10 mouse cellular contexts compared by ENCODE assay signal in the genomic region with DNA sequence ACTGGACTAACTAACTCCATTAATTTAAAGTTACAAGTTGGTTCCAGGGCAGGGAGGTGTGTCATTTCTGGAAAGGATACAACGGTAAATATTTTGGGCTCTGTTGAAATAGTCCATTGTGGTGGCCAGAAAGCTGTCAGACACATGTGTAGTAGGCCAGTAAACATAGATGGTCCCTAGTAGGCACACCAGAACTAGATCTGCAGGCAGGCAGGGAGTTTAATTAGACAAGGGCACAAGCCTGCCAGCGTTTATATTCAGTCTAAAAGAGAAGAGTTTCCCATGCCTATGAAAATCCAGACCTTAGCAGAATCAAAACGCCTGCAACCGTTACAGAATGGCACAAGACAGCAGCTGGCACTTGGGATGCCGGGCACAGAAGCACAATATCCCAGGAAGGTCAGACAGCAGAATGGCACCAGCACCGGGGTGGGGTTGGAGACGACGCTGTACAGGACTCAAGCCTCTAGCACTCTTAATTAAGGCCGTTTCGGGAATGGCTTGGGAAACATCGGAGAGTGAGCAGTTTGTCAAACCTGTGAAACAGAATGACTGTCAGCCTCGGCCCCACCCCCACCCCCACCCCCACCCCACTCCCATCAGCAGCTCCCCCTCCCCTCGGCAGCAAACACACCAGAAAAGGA.
DNase-seq lines count a peak whose midpoint lies in the region; ATAC-seq lines count a peak whose summit lies in the region.
"Had no signal": no experiment of that assay in that cellular context is flagged by ENCODE, and none has a peak within 500 bp of the region (broad histone marks: within the 10 kb centered on the region; RNA-seq: fewer than 3 reads in every experiment).

No protein-coding gene starts in this region.

- no peak overlapping the region for H3K9ac ChIP-seq in heart, embryonic 13.5 days
- no peak overlapping the region for H3K9ac ChIP-seq in embryonic facial prominence, embryonic 12.5 days
- no peak overlapping the region; the same call in 1 of the 2 replicates for H3K9ac ChIP-seq in midbrain, embryonic 13.5 days (replicated peaks)

- no peak for ATAC-seq in heart, embryonic 13.5 days (ENCODE audit: extremely low read depth, insufficient number of reproducible peaks, low FRiP score, low TSS enrichment)
- ATAC-seq in embryonic facial prominence, embryonic 12.5 days (ENCODE audit: insufficient number of reproducible peaks, insufficient read depth, low FRiP score, low TSS enrichment), result no peak
- peak; percentile 75 for ATAC-seq in midbrain, embryonic 13.5 days
- ATAC-seq: CD4-positive, CD25-positive, alpha-beta regulatory T cell, adult 4 months had no signal

- no peaks in the 10 kb centered on the region for H3K36me3 ChIP-seq in heart, embryonic 13.5 days
- no peaks in the 10 kb centered on the region for H3K36me3 ChIP-seq in embryonic facial prominence, embryonic 12.5 days
- no peaks in the 10 kb centered on the region for H3K36me3 ChIP-seq in hindbrain, embryonic 10.5 days
- H3K36me3 ChIP-seq in midbrain, embryonic 13.5 days, result no peaks in the 10 kb centered on the region

- intact Hi-C loops in left cerebral cortex, postnatal 10 days (cut with DNase I), result no loop called here

- H3K9me3 ChIP-seq in heart, embryonic 13.5 days, result no peaks in the 10 kb centered on the region
- H3K9me3 ChIP-seq in embryonic facial prominence, embryonic 12.5 days, result no peaks in the 10 kb centered on the region
- H3K9me3 ChIP-seq in hindbrain, embryonic 10.5 days, result no peaks in the 10 kb centered on the region
- peaks cover 5% of the 10 kb centered on the region; the same call in 1 of the 2 replicates for H3K9me3 ChIP-seq in midbrain, embryonic 13.5 days

- no peak for DNase-seq in heart, adult 18-20 months
- DNase-seq in hindbrain, embryonic 10.5 days (ENCODE audit: low spot score), result no peak
- DNase-seq in left cerebral cortex, postnatal 10 days (ENCODE audit: extremely low spot score in 1 of 2, low spot score in 2 of 2), result no peak
- no peak for DNase-seq in layer of hippocampus, postnatal 36 days
- no peak for DNase-seq in right cerebral cortex, postnatal 4 days
- DNase-seq: layer of hippocampus, adult 9-11 months had no signal

- peak overlapping the region; percentile 46; the same call in 1 of the 2 replicates for H3K4me2 ChIP-seq in heart, embryonic 13.5 days
- peak overlapping the region; percentile 28 for H3K4me2 ChIP-seq in embryonic facial prominence, embryonic 12.5 days (replicated peaks)
- peak overlapping the region; percentile 42 for H3K4me2 ChIP-seq in midbrain, embryonic 13.5 days (replicated peaks)

- no peaks in the 10 kb centered on the region for H3K4me1 ChIP-seq in heart, embryonic 13.5 days
- peaks cover 5% of the 10 kb centered on the region; the same call in 1 of the 2 replicates for H3K4me1 ChIP-seq in embryonic facial prominence, embryonic 12.5 days
- peaks cover 11% of the 10 kb centered on the region for H3K4me1 ChIP-seq in hindbrain, embryonic 10.5 days (replicated peaks)
- peaks cover 22% of the 10 kb centered on the region for H3K4me1 ChIP-seq in midbrain, embryonic 13.5 days (replicated peaks)

- peak overlapping the region; percentile 9; the same call in 1 of the 2 replicates for H3K4me3 ChIP-seq in heart, embryonic 13.5 days
- no peak overlapping the region for H3K4me3 ChIP-seq in embryonic facial prominence, embryonic 12.5 days
- H3K4me3 ChIP-seq in hindbrain, embryonic 10.5 days, result peak overlapping the region; percentile 23; the same call in 1 of the 2 replicates
- H3K4me3 ChIP-seq in midbrain, embryonic 13.5 days (replicated peaks), result peak overlapping the region; percentile 16

- WGBS in heart, embryonic 13.5 days, result 29% methylated on average over 13 of the region's 13 CpGs
- WGBS in embryonic facial prominence, embryonic 12.5 days, result 34% methylated on average over 13 of the region's 13 CpGs
- WGBS in hindbrain, embryonic 10.5 days, result 42% methylated on average over 13 of the region's 13 CpGs
- WGBS in midbrain, embryonic 13.5 days, result 19% methylated on average over 13 of the region's 13 CpGs

- no peaks in the 10 kb centered on the region for H3K27me3 ChIP-seq in heart, embryonic 13.5 days (replicated peaks)
- no peaks in the 10 kb centered on the region for H3K27me3 ChIP-seq in embryonic facial prominence, embryonic 12.5 days
- H3K27me3 ChIP-seq in hindbrain, embryonic 10.5 days (ENCODE audit: insufficient read depth, poor library complexity, severe bottlenecking), result 0 out of 2 replicates have a peak, but pooled peaks cover 4% of the 10 kb centered on the region
- peaks cover 44% of the 10 kb centered on the region for H3K27me3 ChIP-seq in midbrain, embryonic 13.5 days

- no peak overlapping the region for H3K27ac ChIP-seq in heart, embryonic 13.5 days (replicated peaks)
- H3K27ac ChIP-seq in embryonic facial prominence, embryonic 12.5 days, result no peak overlapping the region
- no peak overlapping the region for H3K27ac ChIP-seq in hindbrain, embryonic 10.5 days
- H3K27ac ChIP-seq in midbrain, embryonic 13.5 days, result peak overlapping the region; percentile 70
